Mouse (Mus musculus) activated CD4-positive, CD25-positive, alpha-beta regulatory T cell, adult 9 weeks (primary cell): ENCODE measurements around the gene 5031410I06Rik. TPM values are rescaled to one million over a fixed set of nuclear protein-coding genes. Genes with fewer than 3 reads are reported as not detected.

Experiments
- polyA plus RNA-seq: library from polyadenylated mRNA; unstranded; fragments of 100-300 nt; shearing (Covaris generic); gene quantifications from one replicate; pipeline ENCODE4 v1.2.1, GENCODE M21; 2017

5031410I06Rik gene
- polyA plus RNA-seq = not detected

GRCm38 (mm10) chr5:26105262-26105661 lies at the start of gene 5031410I06Rik:
Gene 5031410I06Rik (minus strand): TSS chr5:26105362.

GRCm38 (mm10) chr5:26121321-26121720 lies 16.2 kb upstream of the 5031410I06Rik start, which contains the start of gene Gm10220:
Gene Gm10220 (minus strand): TSS chr5:26121421.

GRCm38 (mm10) chr5:26089191-26089590 lies 16.0 kb downstream of the 5031410I06Rik start, which contains the start of gene Gm10471:
Gene Gm10471 (minus strand): TSS chr5:26089291.

GRCm38 (mm10) chr5:26058481-26058880 lies 46.7 kb downstream of the 5031410I06Rik start, which contains the start of gene Gm7347:
Gene Gm7347 (minus strand): TSS chr5:26058581.

Other genes starting within 250 kb of the 5031410I06Rik start
- not detected for gene Gm21663, start 163.0 kb downstream of the 5031410I06Rik start, polyA plus RNA-seq
- not detected for gene Gm21671, start 150.9 kb downstream of the 5031410I06Rik start, polyA plus RNA-seq
- not detected for gene Gm21680, start 132.7 kb downstream of the 5031410I06Rik start, polyA plus RNA-seq
- gene Gm21698, start 116.7 kb downstream of the 5031410I06Rik start, polyA plus RNA-seq = not detected
- not detected for gene Gm1979, start 100.6 kb downstream of the 5031410I06Rik start, polyA plus RNA-seq
- not detected for gene Gm5862, start 82.4 kb downstream of the 5031410I06Rik start, polyA plus RNA-seq
- gene Speer4a, start 65.8 kb downstream of the 5031410I06Rik start, polyA plus RNA-seq = not detected
- not detected for gene Gm7347, start 46.8 kb downstream of the 5031410I06Rik start, polyA plus RNA-seq
- gene Gm10471, start 16.1 kb downstream of the 5031410I06Rik start, polyA plus RNA-seq = not detected
- gene Gm10220, start 16.1 kb upstream of the 5031410I06Rik start, polyA plus RNA-seq = not detected
- gene Gm7361, start 152.3 kb upstream of the 5031410I06Rik start, polyA plus RNA-seq = not detected